Mouse (Mus musculus): ENCODE data around the gene Hnrnpr.

Gene Hnrnpr

GRCm38 (mm10) chr4:136308355-136308754 lies 2.4 kb upstream of the Hnrnpr start:
- no peak for DNase-seq (ENCODE audit: low spot score)

DNA sequence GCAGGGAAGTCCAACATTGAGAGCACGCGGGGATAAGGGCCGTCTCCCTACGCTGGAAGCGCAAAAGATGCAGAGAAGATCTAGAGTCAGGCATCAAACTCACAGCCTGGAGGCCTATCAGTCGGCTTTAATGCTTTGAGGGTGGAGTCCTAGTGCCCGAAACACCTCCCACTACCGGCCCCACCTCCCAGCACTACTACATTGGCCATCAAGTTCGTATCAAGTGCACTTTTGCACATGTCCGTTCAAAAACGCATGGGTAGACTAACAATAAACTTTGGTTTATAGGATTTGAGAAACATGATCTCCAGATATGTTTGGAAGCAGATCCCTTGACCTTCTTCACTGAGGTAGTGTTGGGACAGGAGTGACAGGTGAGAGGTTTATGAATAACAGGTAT lies 962 bp upstream of the Hnrnpr start:
- DNase-seq (ENCODE audit: low spot score) = peak; percentile 30

DNA sequence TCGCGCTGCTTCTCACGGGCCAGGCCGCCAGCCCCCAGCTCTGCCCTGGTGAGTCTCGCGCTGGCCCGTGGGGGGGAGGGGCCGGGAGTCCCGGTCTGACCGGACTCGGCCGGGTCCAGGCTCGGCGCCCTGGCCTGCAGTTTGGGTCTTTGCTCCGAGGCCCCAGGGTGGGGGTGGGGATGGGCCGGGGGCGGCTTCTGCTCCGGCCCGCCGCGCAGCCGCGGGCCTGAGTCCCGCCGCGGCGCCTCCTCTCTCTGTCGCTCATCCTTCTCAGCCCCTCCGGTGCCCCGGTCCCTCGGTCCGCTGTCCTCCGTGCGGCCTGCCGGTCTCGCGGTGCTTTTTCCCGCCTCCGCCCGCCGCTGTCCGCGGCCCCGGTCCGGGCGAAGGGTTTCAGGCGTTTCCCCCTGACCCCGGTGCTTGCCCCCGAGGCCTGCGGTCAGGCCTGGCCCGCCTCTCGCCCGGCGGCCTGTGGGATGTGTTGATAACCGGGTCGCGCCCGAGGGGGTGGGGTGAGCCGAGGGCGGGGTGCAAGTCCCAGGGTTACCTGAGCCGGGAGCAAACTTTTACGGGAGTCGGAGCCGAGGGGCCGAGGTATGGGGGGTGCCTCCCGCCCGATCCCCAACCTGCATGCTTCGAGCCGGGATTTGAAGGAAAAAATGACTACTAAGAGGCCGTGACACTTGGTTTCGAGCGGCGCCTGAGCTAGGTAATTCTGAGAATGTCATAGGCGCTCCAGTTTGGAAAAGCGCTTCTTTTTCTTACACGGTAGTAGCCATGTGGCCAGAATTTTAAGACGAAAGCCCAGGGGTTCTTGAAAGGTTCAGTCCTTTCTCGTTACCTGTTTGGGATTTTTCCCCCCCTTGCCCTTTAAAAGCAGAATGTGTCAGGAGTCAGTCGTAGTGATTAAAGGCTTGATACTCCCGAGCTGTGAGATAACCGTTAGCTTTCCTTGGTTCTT lies 579 bp downstream of the Hnrnpr start:
- DNase-seq (ENCODE audit: low spot score) = peak; percentile 37

- DNase-seq (ENCODE audit: low spot score) = no peak
These were observed 1.9 kb downstream of the Hnrnpr start for GRCm38 (mm10) chr4:136312616-136313015.

- DNase-seq (ENCODE audit: low spot score) = no peak
These were observed 6.9 kb downstream of the Hnrnpr start for GRCm38 (mm10) chr4:136317667-136318066.

GRCm38 (mm10) chr4:136320016-136320415 lies 9.3 kb downstream of the Hnrnpr start:
- DNase-seq (ENCODE audit: low spot score) = no peak

DNA sequence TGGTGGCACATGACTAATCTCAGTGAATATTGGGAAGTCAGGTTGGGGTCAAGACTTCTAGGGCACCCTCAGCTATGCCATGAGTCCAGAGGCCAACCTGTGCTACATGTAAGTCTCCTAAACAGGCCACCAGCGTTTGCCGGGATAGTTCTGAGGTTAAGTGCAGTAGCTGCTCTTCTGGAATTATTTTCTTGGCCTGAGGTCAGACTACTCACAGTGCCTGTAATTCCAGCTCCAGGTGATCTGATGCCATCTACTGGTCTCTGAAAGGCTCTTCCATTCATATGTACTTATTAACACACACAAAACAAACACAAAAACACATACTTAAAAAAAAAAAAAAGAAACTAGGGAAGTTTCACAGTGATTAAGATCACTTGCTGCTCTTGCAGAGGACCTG lies 13.5 kb downstream of the Hnrnpr start:
- DNase-seq (ENCODE audit: low spot score) = no peak

DNA sequence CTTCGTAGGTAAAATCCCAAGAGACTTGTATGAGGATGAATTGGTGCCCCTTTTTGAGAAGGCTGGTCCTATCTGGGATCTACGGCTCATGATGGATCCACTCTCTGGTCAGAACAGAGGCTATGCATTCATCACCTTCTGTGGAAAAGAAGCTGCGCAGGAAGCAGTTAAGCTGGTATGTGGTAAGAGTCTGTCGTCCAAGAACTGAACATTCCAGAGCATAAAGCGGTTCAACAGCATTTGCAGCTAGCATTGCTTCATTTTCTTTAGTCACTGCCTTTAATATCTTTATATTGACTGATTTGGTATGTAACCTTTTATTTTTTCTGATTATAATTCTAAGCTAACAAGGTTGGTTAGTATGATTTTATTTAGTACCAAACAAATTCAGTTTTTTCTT lies 16.5 kb downstream of the Hnrnpr start:
- no peak for DNase-seq (ENCODE audit: low spot score)

- no peak for DNase-seq (ENCODE audit: low spot score)
These were observed 17.4 kb downstream of the Hnrnpr start for GRCm38 (mm10) chr4:136328115-136328514.

DNA sequence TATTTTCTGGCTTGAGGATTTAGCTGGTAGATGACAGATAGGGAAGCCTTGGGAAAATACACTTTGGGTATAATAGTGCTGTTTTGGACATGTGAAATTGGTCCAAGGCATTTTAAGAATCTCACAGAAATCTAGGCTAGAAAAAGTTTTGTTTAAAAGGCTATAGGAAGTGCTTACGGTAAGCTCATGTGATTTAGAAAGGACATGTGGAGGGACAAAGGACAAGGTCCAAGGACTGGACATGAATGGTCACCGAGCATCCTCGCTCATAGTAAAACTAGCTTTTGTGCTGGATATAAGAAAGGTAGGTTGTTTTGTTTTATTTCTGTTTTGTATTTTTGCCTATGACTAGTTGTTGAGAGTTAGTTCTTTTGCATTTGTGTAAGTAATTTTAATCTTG lies 21.0 kb downstream of the Hnrnpr start:
- DNase-seq (ENCODE audit: low spot score) = no peak

DNA sequence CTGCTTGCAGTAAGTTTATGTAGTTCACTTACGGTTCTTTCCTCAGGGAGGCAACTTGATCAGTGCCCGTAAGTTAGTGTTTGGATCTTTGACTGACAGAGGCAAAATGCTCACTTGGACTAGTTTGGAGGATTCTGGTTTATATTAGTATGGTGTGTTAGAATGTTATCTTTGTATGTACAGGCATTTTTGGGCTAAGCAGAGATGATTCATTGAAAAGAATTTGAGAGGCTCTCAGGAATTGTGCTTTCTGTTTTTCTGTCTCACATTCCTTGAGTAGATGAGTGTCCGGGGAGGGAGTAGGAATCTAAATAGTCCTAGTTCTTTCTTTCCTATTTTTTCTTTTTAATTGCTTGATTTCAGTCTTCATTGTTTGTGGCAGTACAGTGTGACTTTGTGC lies 22.4 kb downstream of the Hnrnpr start:
- DNase-seq (ENCODE audit: low spot score) = no peak

GRCm38 (mm10) chr4:136335065-136335464 lies 24.3 kb downstream of the Hnrnpr start:
- DNase-seq (ENCODE audit: low spot score) = no peak

- DNase-seq (ENCODE audit: low spot score) = no peak
These were observed 26.4 kb downstream of the Hnrnpr start for GRCm38 (mm10) chr4:136337129-136337528.

- no peak for DNase-seq (ENCODE audit: low spot score)
These were observed 38.9 kb downstream of the Hnrnpr start for GRCm38 (mm10) chr4:136349616-136350015.

DNA sequence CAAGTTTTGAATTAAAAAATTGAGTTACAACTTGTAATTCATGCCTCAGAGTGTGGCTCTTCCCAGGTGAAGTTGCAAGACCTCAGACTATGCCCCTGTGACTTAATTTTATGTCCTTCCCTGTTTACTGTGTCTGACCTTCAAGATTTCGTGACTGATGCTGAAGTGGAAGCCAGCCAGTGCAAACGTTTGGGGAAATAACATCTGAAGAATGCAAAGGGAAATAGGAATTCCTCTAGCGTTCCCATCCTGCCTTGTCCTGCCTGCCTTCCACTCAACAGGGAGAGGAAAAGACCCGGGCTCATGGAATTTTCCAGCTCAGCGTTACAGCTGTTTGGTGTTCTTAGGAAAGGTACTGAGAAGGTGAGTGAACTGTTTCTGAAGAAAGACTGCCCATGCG lies 46.3 kb downstream of the Hnrnpr start:
- no peak for DNase-seq (ENCODE audit: low spot score)

GRCm38 (mm10) chr4:136357429-136357828 lies 46.7 kb downstream of the Hnrnpr start:
- DNase-seq (ENCODE audit: low spot score) = no peak

GRCm38 (mm10) chr4:136367856-136368255 lies 57.1 kb downstream of the Hnrnpr start:
- no peak for DNase-seq (ENCODE audit: low spot score)

DNA sequence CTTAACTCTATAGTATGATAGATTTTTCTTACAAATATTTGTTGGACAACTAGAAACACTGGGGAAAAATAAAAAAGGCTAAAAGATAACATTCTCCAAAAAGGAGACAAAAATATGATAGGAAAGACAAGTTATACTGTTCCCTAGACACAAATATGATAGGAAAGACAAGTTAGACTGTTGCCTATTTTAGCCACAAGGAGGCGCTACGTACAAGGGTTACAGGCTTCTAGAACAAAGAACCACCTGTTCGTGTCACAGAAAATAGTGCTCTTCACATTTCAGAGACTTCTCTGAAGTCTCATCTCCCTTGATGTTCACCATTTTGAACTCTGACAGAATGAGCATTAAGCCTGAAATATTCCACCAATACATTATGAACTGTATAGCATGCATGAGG lies 59.0 kb downstream of the Hnrnpr start:
- DNase-seq (ENCODE audit: low spot score) = peak; percentile 63

DNA sequence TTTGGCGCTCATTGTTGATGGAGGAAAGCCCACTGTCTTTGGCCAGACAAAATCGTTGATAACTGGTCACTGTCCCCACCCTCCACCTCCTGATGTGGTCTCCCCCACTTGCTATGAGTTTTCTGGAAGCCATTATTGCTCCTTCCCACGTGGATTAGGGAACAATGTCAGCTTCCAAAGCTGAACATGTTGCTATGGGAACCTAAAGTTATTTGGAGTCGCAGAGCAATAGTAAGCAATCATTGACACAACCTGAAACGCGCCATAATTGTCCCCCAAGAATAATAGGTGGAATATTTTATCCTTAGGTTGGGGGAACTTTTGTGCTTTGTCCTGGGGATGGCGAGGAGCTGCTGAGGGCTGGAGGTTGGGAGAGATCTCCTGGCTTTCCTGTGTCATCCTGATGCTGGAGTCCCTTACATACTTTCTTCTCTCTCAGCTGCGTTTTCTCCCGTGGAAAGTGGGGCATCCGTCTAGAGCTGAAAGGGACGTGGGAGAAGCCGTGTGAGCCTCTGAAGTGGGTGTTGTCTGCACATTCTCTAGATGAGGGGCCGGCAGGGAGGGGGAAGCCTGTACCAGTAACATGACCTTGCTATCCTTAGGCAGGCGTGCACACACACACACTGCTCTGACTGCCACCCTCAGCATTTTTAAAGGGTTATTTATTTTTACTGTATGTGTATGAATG lies 62.9 kb downstream of the Hnrnpr start:
- no peak for DNase-seq (ENCODE audit: low spot score)

DNA sequence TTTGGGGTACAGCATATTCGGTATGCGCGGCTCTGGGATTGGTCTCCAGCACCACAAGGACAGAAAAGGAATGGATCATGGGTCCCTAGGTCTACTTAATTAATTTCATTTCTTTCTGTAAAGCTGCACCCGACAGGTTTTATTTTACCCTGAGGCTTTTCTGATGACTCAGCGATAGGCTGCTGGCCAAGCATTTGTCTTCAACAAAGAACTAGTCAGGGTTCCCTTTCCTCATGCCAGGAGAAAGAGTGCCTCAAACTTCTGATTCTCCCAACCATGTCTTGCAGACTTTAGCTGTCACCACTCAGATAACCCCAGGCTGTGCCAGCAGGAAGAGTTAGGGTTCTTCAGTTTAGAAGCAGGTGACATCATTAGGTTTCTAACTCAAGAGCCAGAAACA lies 66.3 kb downstream of the Hnrnpr start:
- DNase-seq (ENCODE audit: low spot score) = no peak

DNA sequence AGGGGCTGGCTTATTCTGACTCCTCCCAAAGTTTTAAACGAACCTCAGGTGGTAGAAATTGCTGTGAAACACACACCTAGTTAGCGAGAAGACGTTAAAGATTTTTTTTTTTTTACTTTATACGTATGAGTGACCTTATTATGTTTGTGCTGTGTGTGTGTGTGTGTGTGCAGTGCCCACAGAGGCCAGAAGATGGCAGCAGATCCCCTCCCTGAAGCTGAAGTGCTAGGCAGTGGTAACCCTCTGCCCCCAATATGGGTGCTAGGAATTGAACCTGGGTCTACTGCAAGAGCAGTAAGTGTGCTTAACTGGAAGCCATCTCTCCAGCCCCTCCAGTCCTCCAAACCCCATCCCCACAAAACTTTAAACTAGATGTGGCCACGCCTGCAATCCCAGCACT lies 72.3 kb downstream of the Hnrnpr start:
- DNase-seq (ENCODE audit: low spot score) = no peak

DNA sequence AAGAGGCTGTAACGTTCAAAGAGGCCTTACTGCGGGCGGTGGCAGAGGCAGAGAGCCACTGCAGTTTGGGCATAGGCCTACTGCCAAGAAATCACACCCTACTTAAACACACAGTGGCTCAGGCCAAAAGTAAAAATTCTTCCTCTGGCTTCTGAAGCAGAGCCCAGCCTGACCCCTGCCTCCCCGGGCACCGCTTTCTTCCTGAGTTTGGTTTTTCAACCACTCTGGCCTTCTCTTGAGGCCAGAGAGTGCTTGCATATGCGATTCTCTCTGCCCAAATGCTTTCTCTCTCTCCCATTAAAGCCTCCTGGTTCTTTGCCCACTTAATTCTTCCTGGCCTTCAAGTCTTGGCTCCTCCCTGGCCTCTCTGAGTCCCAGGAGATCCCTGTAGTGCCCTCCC lies 73.1 kb downstream of the Hnrnpr start:
- DNase-seq (ENCODE audit: low spot score) = no peak

DNA sequence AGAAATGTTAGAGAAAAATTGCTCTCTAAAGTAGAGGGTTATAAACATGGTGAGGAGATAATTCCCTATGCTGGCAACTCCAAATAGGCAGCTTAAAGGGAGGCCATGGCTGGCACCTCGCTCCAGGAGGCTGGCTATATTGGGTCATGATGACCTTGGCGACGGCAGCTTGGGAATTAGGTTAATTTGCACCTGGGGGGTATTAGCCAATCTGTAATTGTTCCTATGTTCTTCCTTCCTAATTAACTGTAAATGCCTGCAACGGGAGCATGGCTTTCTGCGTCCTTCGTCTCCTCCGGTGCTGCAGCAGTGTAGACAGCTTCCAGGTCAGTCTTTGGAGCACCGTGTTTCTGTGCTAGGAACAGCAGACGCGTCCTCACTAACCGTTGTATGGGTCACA lies 76.5 kb downstream of the Hnrnpr start:
- no peak for DNase-seq (ENCODE audit: low spot score)

All from ovary, postnatal 14 days (tissue).